Mouse (Mus musculus) stomach, embryonic 14.5 days (tissue): ENCODE data around the gene Vps25. TPM values are rescaled to one million over a fixed set of nuclear protein-coding genes. Genes with fewer than 3 reads are reported as not detected.

Source experiments
- ATAC-seq: fragments of 200-750 bp; cut with Nextera tagmentation; 2 replicates; pipeline ENCODE4 v1.8.0; 2017; ENCODE audit warnings: low read depth, moderate TSS enrichment; ENCODE audit not compliant: insufficient number of reproducible peaks, insufficient read depth, low FRiP score
- H3K27ac ChIP-seq: fragments of 300-500 bp; sonication (generic); 2 replicates; pipeline ENCODE4 v1.5.1; 2014; ENCODE audit warnings: mild to moderate bottlenecking, low read length, moderate library complexity, mixed read lengths
- H3K27me3 ChIP-seq: fragments of 300-500 bp; sonication (generic); 2 replicates; pipeline ENCODE4 v1.6.1; 2014; ENCODE audit warnings: low read length, control low read depth, mixed read lengths; ENCODE audit not compliant: control insufficient read depth, insufficient read depth
- H3K36me3 ChIP-seq: fragments of 300-500 bp; sonication (generic); 2 replicates; pipeline ENCODE4 v1.6.1; 2014; ENCODE audit warnings: mild to moderate bottlenecking, control low read depth, low read length, moderate library complexity, mixed read lengths; ENCODE audit not compliant: control insufficient read depth, insufficient read depth
- H3K4me1 ChIP-seq: fragments of 300-500 bp; sonication (generic); 2 replicates; pipeline ENCODE4 v1.6.1; 2014; ENCODE audit warnings: low read length, control low read depth, mixed read lengths; ENCODE audit not compliant: control insufficient read depth, insufficient read depth
- H3K4me2 ChIP-seq: fragments of 300-500 bp; sonication (generic); replicated peaks from 2 replicates; pipeline ENCODE4 v1.6.1; 2014; ENCODE audit warnings: low read depth, low read length, control low read depth
- H3K4me3 ChIP-seq: fragments of 300-500 bp; sonication (generic); 2 replicates; pipeline ENCODE4 v1.5.1; 2014; ENCODE audit warnings: low read depth, low read length, control low read depth
- H3K9ac ChIP-seq: fragments of 300-500 bp; sonication (generic); replicated peaks from 2 replicates; pipeline ENCODE4 v1.6.1; 2014; ENCODE audit warnings: low read depth, mild to moderate bottlenecking, control low read depth, low read length, moderate library complexity, mixed read lengths
- H3K9me3 ChIP-seq: fragments of 300-500 bp; sonication (generic); 2 replicates; pipeline ENCODE4 v1.6.1; 2016; ENCODE audit warnings: low read depth, low read length, control low read depth; ENCODE audit not compliant: control insufficient read depth
- WGBS: fragments of 180-500 bp; shearing (Covaris S2); extraction: QIAGEN DNeasy Blood & Tissue Kit; methylation state at CpG from one replicate; pipeline ENCODE4 v1.1.7; 2014; 5-methylcytosine and 5-hydroxymethylcytosine counted together
- polyA plus RNA-seq: library from polyadenylated mRNA; unstranded; fragments of >200 nt; fragmentation: Nextera tagmentation; extraction: Ambion mirVana; gene quantifications from 2 replicates; pipeline ENCODE4 v1.2.1, GENCODE M21; 2014

Vps25 gene
- polyA plus RNA-seq, 1 experiment from 2014 or later, result 154 TPM

DNA sequence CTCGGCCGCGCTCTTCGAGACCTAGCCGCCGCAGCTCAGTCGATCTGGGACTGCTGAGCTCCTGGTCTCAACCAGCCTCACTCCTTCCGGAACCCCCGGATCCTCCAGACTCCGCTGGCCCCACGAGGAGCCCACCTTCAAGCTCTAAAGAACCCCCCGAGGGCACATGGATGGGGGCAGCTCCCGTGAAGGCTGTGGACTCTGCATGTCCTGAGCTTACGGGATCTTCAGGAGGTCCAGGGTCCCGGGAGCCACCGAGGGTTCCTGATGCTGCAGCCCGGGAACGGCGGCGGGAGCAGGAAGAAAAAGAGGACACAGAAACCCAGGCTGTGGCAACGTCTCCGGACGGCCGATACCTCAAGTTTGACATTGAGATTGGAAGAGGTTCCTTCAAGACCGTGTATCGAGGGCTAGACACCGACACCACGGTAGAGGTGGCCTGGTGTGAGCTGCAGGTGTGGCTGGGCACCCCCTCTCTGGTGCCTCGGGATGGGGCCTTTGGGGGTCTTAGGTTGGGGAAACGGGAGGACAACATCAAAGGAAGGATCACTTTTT is 7.4 kb downstream of the Vps25 start:
- Histone ChIP-seq H3K4me3 (peak overlapping the region; percentile 58), H3K36me3 (peaks cover 8% of the 10 kb centered on the region; the same call in 1 of the 2 replicates), H3K4me2 (peak overlapping the region; percentile 98), H3K27me3 (peaks cover 5% of the 10 kb centered on the region; the same call in 1 of the 2 replicates), H3K27ac (peak overlapping the region; percentile 86), H3K9me3 (no peaks in the 10 kb centered on the region), H3K4me1 (peaks cover 48% of the 10 kb centered on the region), H3K9ac (peak overlapping the region; percentile 73)
- WGBS, result 0% methylated on average over 30 of the region's 30 CpGs
- ATAC-seq, result no peak

GRCm38 (mm10) chr11:101262272-101262967 is 8.9 kb downstream of the Vps25 start:
- Histone ChIP-seq H3K9ac (no peak overlapping the region; the same call in 1 of the 2 replicates), H3K4me2 (peak overlapping the region; percentile 98), H3K27ac (no peak overlapping the region), H3K27me3 (peaks cover 5% of the 10 kb centered on the region; the same call in 1 of the 2 replicates), H3K4me3 (peak overlapping the region; percentile 58), H3K36me3 (0 out of 2 replicates have a peak, but pooled peaks cover 2% of the 10 kb centered on the region), H3K4me1 (peaks cover 48% of the 10 kb centered on the region), H3K9me3 (no peaks in the 10 kb centered on the region)
- WGBS, result 7% methylated on average over 24 of the region's 24 CpGs
- no peak for ATAC-seq

GRCm38 (mm10) chr11:101263138-101263988 is 9.9 kb downstream of the Vps25 start:
- 18% methylated on average over 32 of the region's 32 CpGs for WGBS
- peak overlapping the region; percentile 98; the same call in 1 of the 2 replicates for H3K4me2 ChIP-seq
- no peaks in the 10 kb centered on the region for H3K9me3 ChIP-seq
- peaks cover 43% of the 10 kb centered on the region for H3K4me1 ChIP-seq
- H3K27ac ChIP-seq, result no peak overlapping the region
- H3K9ac ChIP-seq, result no peak overlapping the region
- no peak for ATAC-seq
- H3K4me3 ChIP-seq, result peak overlapping the region; percentile 58; the same call in 1 of the 2 replicates
- no peaks in the 10 kb centered on the region for H3K36me3 ChIP-seq
- peaks cover 5% of the 10 kb centered on the region; the same call in 1 of the 2 replicates for H3K27me3 ChIP-seq

- Histone ChIP-seq H3K4me1 (peaks cover 37% of the 10 kb centered on the region), H3K36me3 (no peaks in the 10 kb centered on the region), H3K27ac (no peak overlapping the region), H3K9me3 (no peaks in the 10 kb centered on the region), H3K9ac (no peak overlapping the region), H3K4me3 (no peak overlapping the region), H3K27me3 (peaks cover 5% of the 10 kb centered on the region; the same call in 1 of the 2 replicates), H3K4me2 (no peak overlapping the region)
- ATAC-seq, result no peak
- 33% methylated on average over 3 of the region's 3 CpGs for WGBS
Measured at GRCm38 (mm10) chr11:101263989-101264280, 10.4 kb downstream of the Vps25 start.

- WGBS, result 13% methylated on average over 31 of the region's 31 CpGs
Measured at GRCm38 (mm10) chr11:101264954-101265471, 11.5 kb downstream of the Vps25 start.

GRCm38 (mm10) chr11:101265906-101266305 is 12.4 kb downstream of the Vps25 start:
- 40% methylated on average over 6 of the region's 6 CpGs for WGBS
- Histone ChIP-seq H3K4me2 (peak overlapping the region; percentile 40; the same call in 1 of the 2 replicates), H3K27me3 (peaks cover 5% of the 10 kb centered on the region; the same call in 1 of the 2 replicates)

More at GRCm38 (mm10) chr11:101264954-101265471, 11.5 kb downstream of the Vps25 start:
- H3K36me3 ChIP-seq, result no peaks in the 10 kb centered on the region
- peaks cover 5% of the 10 kb centered on the region; the same call in 1 of the 2 replicates for H3K27me3 ChIP-seq
- no peak overlapping the region for H3K27ac ChIP-seq
- H3K9me3 ChIP-seq, result no peaks in the 10 kb centered on the region
- H3K4me1 ChIP-seq, result peaks cover 27% of the 10 kb centered on the region; the same call in 1 of the 2 replicates
- ATAC-seq, result no peak
- peak overlapping the region; percentile 40 for H3K4me2 ChIP-seq
- peak overlapping the region; percentile 25; the same call in 1 of the 2 replicates for H3K9ac ChIP-seq
- H3K4me3 ChIP-seq, result peak overlapping the region; percentile 27

DNA sequence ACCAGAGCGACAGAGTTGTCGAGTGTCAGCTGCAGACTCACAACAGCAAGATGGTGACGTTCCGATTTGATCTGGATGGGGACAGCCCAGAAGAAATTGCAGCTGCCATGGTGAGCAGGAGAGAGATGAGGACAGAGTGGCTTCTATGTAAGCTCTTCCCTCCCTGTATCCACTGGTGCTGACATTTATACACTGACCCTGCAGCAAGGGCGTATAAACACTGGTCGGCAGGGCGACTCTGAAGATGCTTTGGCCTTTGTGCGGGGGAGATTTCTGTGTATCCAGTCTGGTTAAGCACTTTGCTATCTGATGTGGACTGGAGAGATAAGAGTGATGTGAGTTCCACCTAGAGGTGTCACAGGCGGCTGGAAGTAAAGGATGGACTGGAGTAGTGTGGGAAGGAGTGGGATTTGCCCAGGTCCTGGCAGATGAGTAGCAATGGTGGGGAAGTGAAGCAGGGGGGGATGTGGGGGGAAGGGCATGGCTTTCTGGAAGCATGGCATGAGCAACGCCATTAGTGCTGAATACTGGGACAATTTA is 16.1 kb downstream of the Vps25 start:
- Histone ChIP-seq H3K4me3 (no peak overlapping the region), H3K9me3 (no peaks in the 10 kb centered on the region), H3K27me3 (no peaks in the 10 kb centered on the region), H3K27ac (no peak overlapping the region), H3K36me3 (no peaks in the 10 kb centered on the region), H3K9ac (no peak overlapping the region), H3K4me2 (no peak overlapping the region), H3K4me1 (peaks cover 5% of the 10 kb centered on the region; the same call in 1 of the 2 replicates)
- ATAC-seq, result no peak
- WGBS, result 16% methylated on average over 10 of the region's 10 CpGs

More at GRCm38 (mm10) chr11:101265906-101266305, 12.4 kb downstream of the Vps25 start:
- Histone ChIP-seq H3K4me1 (peaks cover 27% of the 10 kb centered on the region; the same call in 1 of the 2 replicates), H3K36me3 (no peaks in the 10 kb centered on the region), H3K9me3 (no peaks in the 10 kb centered on the region), H3K27ac (no peak overlapping the region), H3K9ac (no peak overlapping the region), H3K4me3 (no peak overlapping the region)
- no peak for ATAC-seq

DNA sequence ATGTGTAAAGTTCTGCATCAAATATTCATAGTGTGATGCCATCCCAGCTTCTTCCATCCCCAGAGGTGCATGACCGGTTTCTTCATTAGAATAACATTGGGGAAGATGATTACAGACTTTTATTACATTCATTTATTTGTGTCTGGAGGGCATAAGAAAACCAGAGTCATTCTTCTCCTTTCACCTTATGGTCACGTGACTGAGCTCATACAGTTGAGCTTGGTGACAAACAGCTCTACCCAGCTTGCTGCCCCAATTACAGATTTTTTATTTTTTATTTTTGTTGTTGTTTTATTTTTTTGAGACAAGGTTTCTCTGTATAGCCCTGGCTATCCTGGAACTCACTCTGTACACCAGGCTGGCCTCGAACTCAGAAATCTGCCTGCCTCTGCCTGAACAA is 18.9 kb downstream of the Vps25 start:
- no peak overlapping the region for H3K4me3 ChIP-seq
- H3K36me3 ChIP-seq, result peaks cover 2% of the 10 kb centered on the region; the same call in 1 of the 2 replicates
- H3K9me3 ChIP-seq, result no peaks in the 10 kb centered on the region
- peaks cover 6% of the 10 kb centered on the region for H3K4me1 ChIP-seq
- no peak overlapping the region for H3K27ac ChIP-seq
- no peak for ATAC-seq
- no peak overlapping the region for H3K9ac ChIP-seq
- WGBS, result 81% methylated on average over 3 of the region's 3 CpGs
- H3K4me2 ChIP-seq, result no peak overlapping the region
- no peaks in the 10 kb centered on the region for H3K27me3 ChIP-seq
